Mouse (Mus musculus): Measurements from ENCODE around the gene Zdhhc6. TPM values are rescaled to one million over a fixed set of nuclear protein-coding genes. Genes with fewer than 3 reads are reported as not detected.

The Zdhhc6 gene
- total RNA-seq, 2 experiments from 2014 or later, result 19.6 to 23.3 TPM

DNA sequence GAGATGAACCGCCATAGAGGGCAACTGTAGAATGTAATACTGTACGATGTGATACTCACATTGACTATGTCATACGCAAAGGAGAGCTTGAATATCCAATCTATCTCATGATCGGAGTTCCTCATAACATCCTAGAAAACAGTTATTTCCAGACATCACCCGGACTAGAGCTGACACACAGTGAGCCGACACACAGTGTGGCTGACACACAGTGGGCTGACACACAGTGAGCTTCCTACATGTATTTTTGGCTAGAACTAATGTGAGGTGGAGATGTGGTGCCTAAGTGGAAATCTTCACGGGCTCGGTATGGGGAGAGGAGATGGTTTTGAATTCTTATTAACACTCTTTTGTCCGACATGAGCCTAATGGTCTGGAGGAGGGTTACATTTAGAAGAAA, 93.6 kb downstream of the Zdhhc6 start:
- no peak for TF ChIP-seq CTCF (IDR thresholded peaks at IDR 0.05)
- Histone ChIP-seq H3K4me3 (no peak overlapping the region), H3K27ac (no peak overlapping the region)
- intact Hi-C loops (cut with DNase I), result no loop called here
- DNase-seq, result no peak

Other genes with a start within 250 kb of the Zdhhc6 start
- gene Gpam, start 188.8 kb downstream of the Zdhhc6 start, total RNA-seq (2021), result 100 to 1,000 TPM in 1 of 2 experiments, 10 to 100 TPM in 1; 69.0 to 124 TPM
- gene Tectb, start 135.3 kb downstream of the Zdhhc6 start, total RNA-seq (2021), result not detected
- gene Gucy2g, start 74.8 kb downstream of the Zdhhc6 start, total RNA-seq (2021), result under 1 TPM; 0.15 to 0.39 TPM
- 1 to 10 TPM; 2.9 to 6.3 TPM for gene Acsl5, start 64.1 kb downstream of the Zdhhc6 start, total RNA-seq (2021)
- gene Vti1a, start 263 bp upstream of the Zdhhc6 start, total RNA-seq (2021), result 10 to 100 TPM; 18.9 to 20.3 TPM